Comparison of ENCODE assay signal across 17 mouse cellular contexts in genomic region chr4:136599869-136600268, GRCm38 (mm10). TPM values are rescaled to one million over a fixed set of nuclear protein-coding genes. Genes with fewer than 3 reads are reported as not detected.
A peak's percentile ranks its signal among the peaks of the same experiment; 100 is the strongest.
DNase-seq lines count a peak whose midpoint lies in the region; ATAC-seq and TF ChIP-seq lines count a peak whose summit lies in the region.
"Had no signal": no experiment of that assay in that cellular context is flagged by ENCODE, and none has a peak within 500 bp of the region (broad histone marks: within the 10 kb centered on the region; RNA-seq: fewer than 3 reads in every experiment).

No protein-coding gene starts in this region.

- H3K36me3 ChIP-seq in heart, adult 2 months (ENCODE audit: control insufficient read depth, insufficient read depth, low read length), result peaks cover 6% of the 10 kb centered on the region
- no peaks in the 10 kb centered on the region for H3K36me3 ChIP-seq in heart, embryonic 11.5 days (ENCODE audit: control insufficient read depth, insufficient read depth, low read length)
- no peaks in the 10 kb centered on the region for H3K36me3 ChIP-seq in lung, postnatal 0 days (ENCODE audit: insufficient read depth, low read length)
- H3K36me3 ChIP-seq in hindbrain, embryonic 15.5 days, result no peaks in the 10 kb centered on the region
- H3K36me3 ChIP-seq in neural tube, embryonic 15.5 days, result no peaks in the 10 kb centered on the region

- no peak overlapping the region for H3K9ac ChIP-seq in heart, adult 2 months (ENCODE audit: low read depth, low read length)
- no peak overlapping the region for H3K9ac ChIP-seq in heart, embryonic 11.5 days (ENCODE audit: low read depth, low read length)
- H3K9ac ChIP-seq in lung, postnatal 0 days (replicated peaks; ENCODE audit: low read depth), result no peak overlapping the region
- H3K9ac ChIP-seq in hindbrain, embryonic 15.5 days, result no peak overlapping the region
- no peak overlapping the region for H3K9ac ChIP-seq in neural tube, embryonic 15.5 days (replicated peaks)

- 93% methylated on average over 3 of the region's 3 CpGs for WGBS in heart, adult 2 months
- WGBS in heart, embryonic 11.5 days (ENCODE audit: insufficient replicate concordance), result 87% methylated on average over 3 of the region's 3 CpGs
- over 99% methylated on average over 3 of the region's 3 CpGs for WGBS in lung, postnatal 0 days
- 95% methylated on average over 3 of the region's 3 CpGs for WGBS in hindbrain, embryonic 15.5 days
- WGBS in neural tube, embryonic 15.5 days, result 98% methylated on average over 3 of the region's 3 CpGs

- H3K9me3 ChIP-seq in heart, embryonic 11.5 days (replicated peaks; ENCODE audit: control insufficient read depth, low read length), result no peaks in the 10 kb centered on the region
- H3K9me3 ChIP-seq in lung, postnatal 0 days (ENCODE audit: low read length), result no peaks in the 10 kb centered on the region
- H3K9me3 ChIP-seq in hindbrain, embryonic 15.5 days, result no peaks in the 10 kb centered on the region
- no peaks in the 10 kb centered on the region for H3K9me3 ChIP-seq in neural tube, embryonic 15.5 days (replicated peaks)
- H3K9me3 ChIP-seq: embryonic facial prominence, embryonic 13.5 days had no signal

- no peak overlapping the region for H3K4me2 ChIP-seq in heart, embryonic 11.5 days
- H3K4me2 ChIP-seq in lung, postnatal 0 days (replicated peaks; ENCODE audit: low read depth, low read length), result no peak overlapping the region
- H3K4me2 ChIP-seq in hindbrain, embryonic 15.5 days, result peak overlapping the region; percentile 68; the same call in 1 of the 2 replicates
- peak overlapping the region; percentile 68 for H3K4me2 ChIP-seq in neural tube, embryonic 15.5 days

- TF ChIP-seq CTCF in heart, adult 2 months (IDR thresholded peaks at IDR 0.05), result peak; percentile 24; the same call in 1 of the 2 replicates
- TF ChIP-seq CTCF in lung, postnatal 0 days (IDR thresholded peaks at IDR 0.05), result peak; percentile 42

- no peak for DNase-seq in heart, adult 2 months
- DNase-seq in lung, postnatal 0 days (ENCODE audit: low spot score), result no peak
- no peak for DNase-seq in lung, postnatal 25 days (ENCODE audit: low spot score)
- DNase-seq in frontal cortex, postnatal 36 days (ENCODE audit: low spot score in 2 of 2), result no peak
- DNase-seq: adrenal gland, adult 8-10 months; cerebellum, adult 18-20 months; lung, postnatal 14 days had no signal

- TF ChIP-seq EP300 in heart, adult 2 months (IDR thresholded peaks at IDR 0.05; ENCODE audit: insufficient read depth, low read depth, low read length), result no peak
- no peak for TF ChIP-seq EP300 in lung, postnatal 0 days (IDR thresholded peaks at IDR 0.05)

- peaks cover 9% of the 10 kb centered on the region for H3K79me2 ChIP-seq in heart, adult 2 months (replicated peaks; ENCODE audit: control insufficient read depth, insufficient read depth, low read length)

- no peak for ATAC-seq in heart, embryonic 11.5 days (replicated peaks; ENCODE audit: insufficient number of reproducible peaks, low FRiP score, low TSS enrichment)
- ATAC-seq in lung, postnatal 0 days, result no peak
- no peak for ATAC-seq in hindbrain, embryonic 15.5 days (ENCODE audit: low FRiP score, low read depth)
- no peak for ATAC-seq in neural tube, embryonic 15.5 days (ENCODE audit: low FRiP score)
- ATAC-seq in cerebellum, adult (ENCODE audit: insufficient number of reproducible peaks, low FRiP score, low TSS enrichment), result no peak

- H3K27ac ChIP-seq in heart, adult 2 months, result no peak overlapping the region
- no peak overlapping the region for H3K27ac ChIP-seq in heart, embryonic 11.5 days (ENCODE audit: low read depth, low read length)
- no peak overlapping the region for H3K27ac ChIP-seq in lung, postnatal 0 days (ENCODE audit: low read length)
- no peak overlapping the region for H3K27ac ChIP-seq in hindbrain, embryonic 15.5 days (replicated peaks)
- no peak overlapping the region for H3K27ac ChIP-seq in neural tube, embryonic 15.5 days (replicated peaks)
- H3K27ac ChIP-seq: embryonic facial prominence, embryonic 13.5 days had no signal

- TF ChIP-seq POLR2A in heart, adult 2 months (IDR thresholded peaks at IDR 0.05; ENCODE audit: insufficient read depth, low read depth, low read length), result no peak

- peaks cover 3% of the 10 kb centered on the region for H3K4me1 ChIP-seq in heart, adult 2 months (ENCODE audit: control insufficient read depth, insufficient read depth, low read length)
- H3K4me1 ChIP-seq in heart, embryonic 11.5 days (ENCODE audit: control insufficient read depth, insufficient read depth, low read length), result peaks cover 14% of the 10 kb centered on the region
- H3K4me1 ChIP-seq in lung, postnatal 0 days (ENCODE audit: insufficient read depth, low read depth, low read length), result peaks cover 8% of the 10 kb centered on the region; the same call in 1 of the 2 replicates
- peaks cover 37% of the 10 kb centered on the region for H3K4me1 ChIP-seq in hindbrain, embryonic 15.5 days (replicated peaks)
- peaks cover 28% of the 10 kb centered on the region for H3K4me1 ChIP-seq in neural tube, embryonic 15.5 days

- intact Hi-C loops in heart, adult 2 months (cut with DNase I), result loop anchor here (5.0 kb wide), 2 partner anchors 73 to 143 kb away; no protein-coding TSS in a partner anchor

- no peaks in the 10 kb centered on the region for H3K27me3 ChIP-seq in heart, adult 2 months (ENCODE audit: control insufficient read depth, insufficient read depth, low read length)
- no peaks in the 10 kb centered on the region for H3K27me3 ChIP-seq in heart, embryonic 11.5 days (ENCODE audit: control insufficient read depth, insufficient read depth, low read length)
- no peaks in the 10 kb centered on the region for H3K27me3 ChIP-seq in lung, postnatal 0 days (replicated peaks; ENCODE audit: insufficient read depth, low read length)
- H3K27me3 ChIP-seq in hindbrain, embryonic 15.5 days, result no peaks in the 10 kb centered on the region
- H3K27me3 ChIP-seq in neural tube, embryonic 15.5 days (replicated peaks), result no peaks in the 10 kb centered on the region
- H3K27me3 ChIP-seq: embryonic facial prominence, embryonic 13.5 days had no signal

- H3K4me3 ChIP-seq in heart, adult 2 months, result no peak overlapping the region
- no peak overlapping the region for H3K4me3 ChIP-seq in heart, embryonic 11.5 days (ENCODE audit: low read depth, low read length)
- no peak overlapping the region for H3K4me3 ChIP-seq in lung, postnatal 0 days (ENCODE audit: low read depth, low read length)
- no peak overlapping the region for H3K4me3 ChIP-seq in hindbrain, embryonic 15.5 days
- no peak overlapping the region for H3K4me3 ChIP-seq in neural tube, embryonic 15.5 days (replicated peaks)

RNA-seq across cellular contexts. Expression of gene Kdm1a, which starts 2.7 kb away (rescaled TPM):
- 10 to 100 TPM; 27.0 to 27.1 TPM for total RNA-seq in heart, adult 2 months (2021)
- 18.7 and 28.1 TPM in 2 replicates for polyA plus RNA-seq in heart, adult 2 months (2012; rRNA removed)
- 38.9 and 41.1 TPM in 2 replicates for polyA plus RNA-seq in heart, embryonic 11.5 days (2014; fragmentation: Nextera tagmentation; extraction: Ambion mirVana)
- 21.0 TPM in 2 replicates for polyA plus RNA-seq in lung, postnatal 0 days (2015; fragmentation: Nextera tagmentation; extraction: Ambion mirVana)
- polyA plus RNA-seq in hindbrain, embryonic 15.5 days (2015; fragmentation: Nextera tagmentation; extraction: Ambion mirVana), result 59.5 and 64.7 TPM in 2 replicates
- polyA plus RNA-seq in neural tube, embryonic 15.5 days (2015; fragmentation: Nextera tagmentation; extraction: Ambion mirVana), result 46.6 and 49.8 TPM in 2 replicates

RNA-seq across cellular contexts. Expression of gene Tex46, which starts 10.4 kb away (rescaled TPM):
- total RNA-seq in heart, adult 2 months (2021), result not detected
- polyA plus RNA-seq in heart, adult 2 months (2012; rRNA removed), result not detected in 2 replicates
- not detected in 2 replicates for polyA plus RNA-seq in heart, embryonic 11.5 days (2014; fragmentation: Nextera tagmentation; extraction: Ambion mirVana)
- polyA plus RNA-seq in lung, postnatal 0 days (2015; fragmentation: Nextera tagmentation; extraction: Ambion mirVana), result not detected in 2 replicates
- polyA plus RNA-seq in hindbrain, embryonic 15.5 days (2015; fragmentation: Nextera tagmentation; extraction: Ambion mirVana), result not detected in 2 replicates
- not detected in 2 replicates for polyA plus RNA-seq in neural tube, embryonic 15.5 days (2015; fragmentation: Nextera tagmentation; extraction: Ambion mirVana)
- total RNA-seq: adrenal gland, adult 8-10 months; heart, postnatal 25 days; left cerebral cortex, postnatal 14 days had no signal
- polyA plus RNA-seq: C2C12; embryonic facial prominence, embryonic 13.5 days; large intestine, adult 2 months; myocyte had no signal

RNA-seq across cellular contexts. Expression of gene Lactbl1, which starts 22.6 kb away (rescaled TPM):
- total RNA-seq in heart, adult 2 months (2021), result not detected
- polyA plus RNA-seq in heart, adult 2 months (2012; rRNA removed), result 0.08 and 0.18 TPM in 2 replicates
- polyA plus RNA-seq in heart, embryonic 11.5 days (2014; fragmentation: Nextera tagmentation; extraction: Ambion mirVana), result not detected in 2 replicates
- not detected in 2 replicates for polyA plus RNA-seq in lung, postnatal 0 days (2015; fragmentation: Nextera tagmentation; extraction: Ambion mirVana)
- polyA plus RNA-seq in hindbrain, embryonic 15.5 days (2015; fragmentation: Nextera tagmentation; extraction: Ambion mirVana), result 0.06 and 0.17 TPM in 2 replicates
- polyA plus RNA-seq in neural tube, embryonic 15.5 days (2015; fragmentation: Nextera tagmentation; extraction: Ambion mirVana), result 0.05 and 0.10 TPM in 2 replicates
- total RNA-seq: adrenal gland, adult 8-10 months; heart, postnatal 25 days had no signal
- polyA plus RNA-seq: C2C12; embryonic facial prominence, embryonic 13.5 days; large intestine, adult 2 months; myocyte had no signal

Comparison
In these comparisons a context has a peak if more than half of its experiments do, and no peak if none do; other contexts are left out.
1. H3K4me2 ChIP-seq: peak in hindbrain, embryonic 15.5 days (single experiment) and neural tube, embryonic 15.5 days (single experiment); none in heart, embryonic 11.5 days (single experiment) and lung, postnatal 0 days (single experiment).